Mouse (Mus musculus): ENCODE results near the gene Camk2n1. TPM values are rescaled to one million over a fixed set of nuclear protein-coding genes. Genes with fewer than 3 reads are reported as not detected.

Camk2n1 gene
- 1.1 TPM in 2 replicates for polyA plus RNA-seq (2012)

DNA sequence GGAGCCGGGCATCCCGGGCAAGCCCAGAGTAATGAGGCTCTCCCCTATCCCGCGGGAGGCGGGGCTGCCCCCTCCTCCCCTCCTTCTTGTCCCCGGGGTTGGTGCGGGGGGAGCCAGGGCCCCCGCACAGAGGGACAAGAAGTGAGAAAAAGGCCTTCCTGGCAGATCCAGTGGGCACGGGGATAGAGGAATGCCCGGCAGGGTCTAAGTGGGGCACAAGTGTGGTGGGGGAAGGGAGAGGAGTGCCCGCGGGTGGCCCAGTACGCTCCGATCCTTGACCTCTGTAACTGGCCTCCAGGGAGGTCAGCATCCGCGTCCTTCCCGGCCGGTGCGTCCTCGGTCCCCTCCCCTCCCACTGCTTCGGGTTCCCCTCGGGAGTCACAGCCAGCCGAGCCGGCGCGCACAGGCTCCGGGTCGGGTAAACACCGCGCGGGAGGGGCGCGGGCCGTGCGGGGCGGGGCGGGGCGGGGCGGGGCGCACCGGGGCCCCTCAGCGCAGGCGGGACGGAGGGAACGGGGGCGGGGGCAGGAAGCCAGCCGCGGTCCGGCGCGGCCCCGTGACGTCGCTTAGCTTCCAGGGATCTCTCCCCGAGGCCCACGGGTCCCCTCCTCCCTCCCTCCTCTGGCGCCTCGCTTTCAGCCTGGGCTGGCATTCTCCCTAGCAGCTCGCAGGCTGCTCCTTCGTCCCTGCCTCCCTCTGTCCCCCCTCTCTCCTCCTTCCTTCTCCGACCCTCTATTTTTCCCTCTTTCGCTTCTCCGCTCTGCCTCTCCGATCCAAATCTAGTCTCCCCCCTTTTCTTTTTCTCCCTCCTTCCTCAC lies at the start of gene Camk2n1:
TSS of gene Camk2n1 (plus strand) at position 562 of the 818 bp plus-strand sequence.

GRCm38 (mm10) chr4:138434347-138435316 lies 19.5 kb upstream of the Camk2n1 start, which contains the start of gene Mul1:
Mul1 (plus strand) TSS chr4:138434671.

Other genes starting within 250 kb of the Camk2n1 start
- gene Hp1bp3, start 238.0 kb upstream of the Camk2n1 start, polyA plus RNA-seq (2012), result 82.6 and 101 TPM in 2 replicates
- gene Sh2d5, start 203.9 kb upstream of the Camk2n1 start, polyA plus RNA-seq (2012), result 58.2 and 65.0 TPM in 2 replicates
- gene Kif17, start 203.9 kb upstream of the Camk2n1 start, polyA plus RNA-seq (2012), result 10.1 and 15.7 TPM in 2 replicates
- gene Ddost, start 149.6 kb upstream of the Camk2n1 start, polyA plus RNA-seq (2012), result 223 and 304 TPM in 2 replicates
- 96.7 and 103 TPM in 2 replicates for gene Pink1, start 128.0 kb upstream of the Camk2n1 start, polyA plus RNA-seq (2012)
- 0.13 TPM in 1 of 2 replicates, not detected in the other for gene Cda, start 86.3 kb upstream of the Camk2n1 start, polyA plus RNA-seq (2012)
- 0.05 and 0.06 TPM in 2 replicates for gene Fam43b, start 57.8 kb upstream of the Camk2n1 start, polyA plus RNA-seq (2012)
- gene Mul1, start 19.6 kb upstream of the Camk2n1 start, polyA plus RNA-seq (2012), result 29.0 and 37.7 TPM in 2 replicates
- gene Vwa5b1, start 181.6 kb downstream of the Camk2n1 start, polyA plus RNA-seq (2012), result not detected in 2 replicates

Data from megakaryocyte-erythroid progenitor cell, adult 5 weeks (primary cell).